Mouse (Mus musculus): ENCODE results near the gene Gm13695.
"Not testable (repeated sequence)": the region's sequence is repeated elsewhere in the genome, so short reads cannot be mapped to it uniquely, and the experiment has no call there.

Gm13695 gene

GRCm38 (mm10) chr2:83967013-83967412 is at the start of gene Gm13695:
TSS of gene Gm13695 (plus strand) at chr2:83967313.
- not testable (repeated sequence) for DNase-seq (ENCODE audit: low read depth, low spot score); H3K27me3 ChIP-seq (ENCODE audit: control insufficient read depth, insufficient read depth, low read length, poor library complexity, severe bottlenecking); H3K36me3 ChIP-seq (ENCODE audit: control insufficient read depth, insufficient read depth, low read length, poor library complexity, severe bottlenecking)

DNA sequence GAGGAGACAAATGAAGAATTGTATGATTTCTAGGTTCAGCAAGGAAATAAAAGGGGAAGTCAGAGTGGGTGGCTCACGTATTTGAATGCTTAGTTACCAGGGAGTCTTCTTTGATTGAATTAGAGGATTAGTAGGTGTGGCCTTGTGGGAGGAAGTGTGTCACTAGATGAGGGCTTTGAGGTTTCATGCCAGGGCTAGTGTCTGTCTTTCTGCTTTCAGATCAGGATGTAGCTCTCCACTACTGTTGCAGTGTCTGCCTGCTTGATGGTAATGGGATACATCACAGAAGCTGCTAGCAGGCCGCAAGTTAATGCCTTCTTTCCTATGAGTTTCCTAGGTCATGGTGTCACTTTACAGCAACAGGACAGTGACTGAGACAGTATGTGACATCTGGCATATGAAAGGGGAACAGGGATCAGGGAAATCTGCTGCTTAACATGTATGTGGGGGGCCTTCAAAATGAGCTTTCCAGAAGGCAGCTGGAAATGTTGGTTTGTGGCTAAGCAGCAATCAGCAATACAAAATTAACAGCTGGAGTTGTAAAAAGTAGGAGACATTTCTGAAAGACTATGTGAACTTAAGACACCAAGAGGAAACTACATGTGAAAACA is 37.5 kb upstream of the Gm13695 start:
- peak; percentile 85 for DNase-seq (ENCODE audit: low read depth, low spot score)
- H3K27me3 ChIP-seq (ENCODE audit: control insufficient read depth, insufficient read depth, low read length, poor library complexity, severe bottlenecking): no peaks in the 10 kb centered on the region
- H3K36me3 ChIP-seq (ENCODE audit: control insufficient read depth, insufficient read depth, low read length, poor library complexity, severe bottlenecking): no peaks in the 10 kb centered on the region

DNA sequence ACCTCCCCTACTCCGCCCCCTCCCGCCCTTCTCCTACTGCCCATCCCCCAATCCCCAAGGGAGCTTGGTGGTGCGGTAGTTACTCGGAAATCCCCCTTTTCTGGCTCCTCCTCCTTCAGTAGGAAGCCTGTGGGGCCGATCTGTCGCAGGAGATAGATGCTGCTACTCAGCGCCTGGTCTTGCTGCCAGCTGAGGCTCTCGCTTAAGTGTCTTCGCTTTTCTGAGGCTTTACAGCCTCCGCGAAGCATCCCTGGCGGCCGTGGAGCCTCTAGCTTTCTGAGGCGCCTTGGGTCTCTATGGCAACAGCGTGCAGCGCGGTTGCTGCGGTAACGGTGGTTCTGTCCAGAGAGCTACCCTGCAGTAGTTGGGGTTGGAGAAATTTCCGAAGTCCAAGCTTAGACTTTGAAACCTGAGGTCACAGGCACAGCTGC is 26.2 kb upstream of the Gm13695 start, which contains the start of gene Zswim2:
Gene Zswim2 (minus strand): TSS at position 298 of the 431 bp plus-strand sequence.
- DNase-seq (ENCODE audit: low read depth, low spot score): peak; percentile 76
- H3K36me3 ChIP-seq (ENCODE audit: control insufficient read depth, insufficient read depth, low read length, poor library complexity, severe bottlenecking): no peaks in the 10 kb centered on the region
- no peaks in the 10 kb centered on the region for H3K27me3 ChIP-seq (ENCODE audit: control insufficient read depth, insufficient read depth, low read length, poor library complexity, severe bottlenecking)

DNA sequence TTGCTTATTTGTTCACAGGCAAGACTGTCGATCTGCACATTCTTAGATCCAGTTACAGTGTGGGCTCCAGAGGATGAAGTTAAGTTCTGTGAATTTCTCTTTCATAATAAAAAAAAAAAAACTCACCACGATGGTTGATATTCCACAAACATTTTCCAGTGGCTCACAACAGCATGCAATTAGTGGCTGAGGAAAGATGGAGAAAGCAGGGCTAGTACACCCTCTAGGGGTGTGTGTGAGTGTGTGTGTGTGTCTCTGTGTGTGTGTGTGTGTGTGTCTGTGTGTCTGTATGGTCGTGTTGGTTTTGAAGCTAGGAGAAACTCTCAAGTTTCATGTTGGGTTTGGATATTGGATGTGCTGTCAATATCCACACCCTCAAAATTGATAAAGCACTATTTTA is 25.7 kb upstream of the Gm13695 start:
- Histone ChIP-seq H3K27me3 (ENCODE audit: control insufficient read depth, insufficient read depth, low read length, poor library complexity, severe bottlenecking) (no peaks in the 10 kb centered on the region), H3K36me3 (ENCODE audit: control insufficient read depth, insufficient read depth, low read length, poor library complexity, severe bottlenecking) (no peaks in the 10 kb centered on the region)
- DNase-seq (ENCODE audit: low read depth, low spot score): no peak

- no peaks in the 10 kb centered on the region for H3K27me3 ChIP-seq (ENCODE audit: control insufficient read depth, insufficient read depth, low read length, poor library complexity, severe bottlenecking)
Measured at GRCm38 (mm10) chr2:83941792-83942191, 25.3 kb upstream of the Gm13695 start.

DNA sequence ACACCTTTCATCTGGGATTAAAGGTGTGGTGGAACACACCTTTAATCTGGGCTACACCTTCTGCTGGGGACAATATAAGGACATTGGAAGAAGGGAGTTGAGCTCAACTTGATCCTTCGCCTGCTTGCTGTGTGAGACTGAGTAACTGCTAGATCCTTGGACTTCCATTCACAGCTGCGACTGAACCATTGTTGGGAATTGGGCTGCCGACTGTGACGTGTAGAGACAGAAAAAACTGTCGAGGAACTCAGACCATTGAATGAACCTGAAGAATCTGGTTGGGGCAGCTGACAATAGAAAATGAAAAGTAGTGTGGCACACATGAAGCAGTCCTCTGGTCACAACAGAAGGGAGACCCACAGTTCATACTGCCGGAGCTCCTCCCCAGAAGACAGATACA is 11.7 kb upstream of the Gm13695 start, which contains the start of gene Gm13698:
Gene Gm13698 (plus strand): TSS at position 301 of the 400 bp plus-strand sequence.
- DNase-seq (ENCODE audit: low read depth, low spot score); H3K27me3 ChIP-seq (ENCODE audit: control insufficient read depth, insufficient read depth, low read length, poor library complexity, severe bottlenecking); H3K36me3 ChIP-seq (ENCODE audit: control insufficient read depth, insufficient read depth, low read length, poor library complexity, severe bottlenecking): not testable (repeated sequence)

More at GRCm38 (mm10) chr2:83941792-83942191, 25.3 kb upstream of the Gm13695 start:
- no peak for DNase-seq (ENCODE audit: low read depth, low spot score)
- H3K36me3 ChIP-seq (ENCODE audit: control insufficient read depth, insufficient read depth, low read length, poor library complexity, severe bottlenecking): no peaks in the 10 kb centered on the region

- H3K36me3 ChIP-seq (ENCODE audit: control insufficient read depth, insufficient read depth, low read length, poor library complexity, severe bottlenecking); DNase-seq (ENCODE audit: low read depth, low spot score): not testable (repeated sequence)
Measured at GRCm38 (mm10) chr2:83961203-83961602, 5.9 kb upstream of the Gm13695 start, which contains the start of gene Gm13693. TSS of gene Gm13693 (plus strand) at chr2:83961503.

GRCm38 (mm10) chr2:83972823-83973222 is 5.7 kb downstream of the Gm13695 start, which contains the start of gene Gm13696:
TSS of gene Gm13696 (plus strand) at chr2:83973123.
- not testable (repeated sequence) for DNase-seq (ENCODE audit: low read depth, low spot score); H3K27me3 ChIP-seq (ENCODE audit: control insufficient read depth, insufficient read depth, low read length, poor library complexity, severe bottlenecking); H3K36me3 ChIP-seq (ENCODE audit: control insufficient read depth, insufficient read depth, low read length, poor library complexity, severe bottlenecking)

More at GRCm38 (mm10) chr2:83961203-83961602, 5.9 kb upstream of the Gm13695 start, which contains the start of gene Gm13693:
- not testable (repeated sequence) for H3K27me3 ChIP-seq (ENCODE audit: control insufficient read depth, insufficient read depth, low read length, poor library complexity, severe bottlenecking)

DNA sequence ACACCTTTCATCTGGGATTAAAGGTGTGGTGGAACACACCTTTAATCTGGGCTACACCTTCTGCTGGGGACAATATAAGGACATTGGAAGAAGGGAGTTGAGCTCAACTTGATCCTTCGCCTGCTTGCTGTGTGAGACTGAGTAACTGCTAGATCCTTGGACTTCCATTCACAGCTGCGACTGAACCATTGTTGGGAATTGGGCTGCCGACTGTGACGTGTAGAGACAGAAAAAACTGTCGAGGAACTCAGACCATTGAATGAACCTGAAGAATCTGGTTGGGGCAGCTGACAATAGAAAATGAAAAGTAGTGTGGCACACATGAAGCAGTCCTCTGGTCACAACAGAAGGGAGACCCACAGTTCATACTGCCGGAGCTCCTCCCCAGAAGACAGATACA is 11.5 kb downstream of the Gm13695 start, which contains the start of gene Gm13694:
Gene Gm13694 (plus strand): TSS at position 301 of the 400 bp plus-strand sequence.
- H3K27me3 ChIP-seq (ENCODE audit: control insufficient read depth, insufficient read depth, low read length, poor library complexity, severe bottlenecking); H3K36me3 ChIP-seq (ENCODE audit: control insufficient read depth, insufficient read depth, low read length, poor library complexity, severe bottlenecking); DNase-seq (ENCODE audit: low read depth, low spot score): not testable (repeated sequence)

GRCm38 (mm10) chr2:83984443-83984842 is 17.3 kb downstream of the Gm13695 start, which contains the start of gene Gm13697:
TSS of gene Gm13697 (plus strand) at chr2:83984743.
- DNase-seq (ENCODE audit: low read depth, low spot score); H3K36me3 ChIP-seq (ENCODE audit: control insufficient read depth, insufficient read depth, low read length, poor library complexity, severe bottlenecking); H3K27me3 ChIP-seq (ENCODE audit: control insufficient read depth, insufficient read depth, low read length, poor library complexity, severe bottlenecking): not testable (repeated sequence)

DNA sequence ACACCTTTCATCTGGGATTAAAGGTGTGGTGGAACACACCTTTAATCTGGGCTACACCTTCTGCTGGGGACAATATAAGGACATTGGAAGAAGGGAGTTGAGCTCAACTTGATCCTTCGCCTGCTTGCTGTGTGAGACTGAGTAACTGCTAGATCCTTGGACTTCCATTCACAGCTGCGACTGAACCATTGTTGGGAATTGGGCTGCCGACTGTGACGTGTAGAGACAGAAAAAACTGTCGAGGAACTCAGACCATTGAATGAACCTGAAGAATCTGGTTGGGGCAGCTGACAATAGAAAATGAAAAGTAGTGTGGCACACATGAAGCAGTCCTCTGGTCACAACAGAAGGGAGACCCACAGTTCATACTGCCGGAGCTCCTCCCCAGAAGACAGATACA is 23.1 kb downstream of the Gm13695 start, which contains the start of gene Gm13691:
Gene Gm13691 (plus strand): TSS at position 301 of the 400 bp plus-strand sequence.
- not testable (repeated sequence) for H3K36me3 ChIP-seq (ENCODE audit: control insufficient read depth, insufficient read depth, low read length, poor library complexity, severe bottlenecking); DNase-seq (ENCODE audit: low read depth, low spot score)

GRCm38 (mm10) chr2:83993639-83994255 is 26.6 kb downstream of the Gm13695 start:
- H3K36me3 ChIP-seq (ENCODE audit: control insufficient read depth, insufficient read depth, low read length, poor library complexity, severe bottlenecking); H3K27me3 ChIP-seq (ENCODE audit: control insufficient read depth, insufficient read depth, low read length, poor library complexity, severe bottlenecking): not testable (repeated sequence)
- peak; percentile 38 for DNase-seq (ENCODE audit: low read depth, low spot score)

More for the DNA sequence above, 23.1 kb downstream of the Gm13695 start, which contains the start of gene Gm13691:
- H3K27me3 ChIP-seq (ENCODE audit: control insufficient read depth, insufficient read depth, low read length, poor library complexity, severe bottlenecking): not testable (repeated sequence)

- not testable (repeated sequence) for H3K36me3 ChIP-seq (ENCODE audit: control insufficient read depth, insufficient read depth, low read length, poor library complexity, severe bottlenecking); DNase-seq (ENCODE audit: low read depth, low spot score); H3K27me3 ChIP-seq (ENCODE audit: control insufficient read depth, insufficient read depth, low read length, poor library complexity, severe bottlenecking)
Measured at GRCm38 (mm10) chr2:83994526-83994925, 27.4 kb downstream of the Gm13695 start.

DNA sequence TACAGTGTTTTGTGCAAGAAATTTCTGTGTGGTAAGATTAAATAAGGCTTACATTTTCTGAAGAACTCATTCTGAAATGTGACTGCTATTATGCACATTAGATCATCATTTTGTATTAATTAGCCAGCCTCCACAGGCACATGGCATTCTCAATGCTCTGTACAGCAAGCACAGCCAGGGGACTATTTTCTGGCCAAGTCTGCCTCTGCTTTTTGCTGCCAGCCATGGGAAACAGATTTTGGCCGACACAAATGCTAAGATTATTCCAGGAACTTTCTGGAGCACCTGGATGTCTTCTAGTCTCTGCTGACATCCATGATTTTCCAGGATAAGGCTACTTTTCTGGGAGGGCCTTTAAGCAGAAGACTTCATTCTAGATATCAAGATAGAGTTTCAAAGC is 41.8 kb downstream of the Gm13695 start:
- Histone ChIP-seq H3K27me3 (ENCODE audit: control insufficient read depth, insufficient read depth, low read length, poor library complexity, severe bottlenecking) (no peaks in the 10 kb centered on the region), H3K36me3 (ENCODE audit: control insufficient read depth, insufficient read depth, low read length, poor library complexity, severe bottlenecking) (no peaks in the 10 kb centered on the region)
- no peak for DNase-seq (ENCODE audit: low read depth, low spot score)

GRCm38 (mm10) chr2:84009818-84010217 is 42.7 kb downstream of the Gm13695 start:
- Histone ChIP-seq H3K27me3 (ENCODE audit: control insufficient read depth, insufficient read depth, low read length, poor library complexity, severe bottlenecking) (no peaks in the 10 kb centered on the region), H3K36me3 (ENCODE audit: control insufficient read depth, insufficient read depth, low read length, poor library complexity, severe bottlenecking) (no peaks in the 10 kb centered on the region)
- no peak for DNase-seq (ENCODE audit: low read depth, low spot score)
